Mouse (Mus musculus) adipocyte (in vitro differentiated cells): ENCODE data around the gene Gatb.

Source experiments
- DNase-seq: peaks from one replicate; pipeline ENCODE4 v3.0.0-alpha.2; 2016; ENCODE audit warnings: low spot score

The Gatb gene

DNA sequence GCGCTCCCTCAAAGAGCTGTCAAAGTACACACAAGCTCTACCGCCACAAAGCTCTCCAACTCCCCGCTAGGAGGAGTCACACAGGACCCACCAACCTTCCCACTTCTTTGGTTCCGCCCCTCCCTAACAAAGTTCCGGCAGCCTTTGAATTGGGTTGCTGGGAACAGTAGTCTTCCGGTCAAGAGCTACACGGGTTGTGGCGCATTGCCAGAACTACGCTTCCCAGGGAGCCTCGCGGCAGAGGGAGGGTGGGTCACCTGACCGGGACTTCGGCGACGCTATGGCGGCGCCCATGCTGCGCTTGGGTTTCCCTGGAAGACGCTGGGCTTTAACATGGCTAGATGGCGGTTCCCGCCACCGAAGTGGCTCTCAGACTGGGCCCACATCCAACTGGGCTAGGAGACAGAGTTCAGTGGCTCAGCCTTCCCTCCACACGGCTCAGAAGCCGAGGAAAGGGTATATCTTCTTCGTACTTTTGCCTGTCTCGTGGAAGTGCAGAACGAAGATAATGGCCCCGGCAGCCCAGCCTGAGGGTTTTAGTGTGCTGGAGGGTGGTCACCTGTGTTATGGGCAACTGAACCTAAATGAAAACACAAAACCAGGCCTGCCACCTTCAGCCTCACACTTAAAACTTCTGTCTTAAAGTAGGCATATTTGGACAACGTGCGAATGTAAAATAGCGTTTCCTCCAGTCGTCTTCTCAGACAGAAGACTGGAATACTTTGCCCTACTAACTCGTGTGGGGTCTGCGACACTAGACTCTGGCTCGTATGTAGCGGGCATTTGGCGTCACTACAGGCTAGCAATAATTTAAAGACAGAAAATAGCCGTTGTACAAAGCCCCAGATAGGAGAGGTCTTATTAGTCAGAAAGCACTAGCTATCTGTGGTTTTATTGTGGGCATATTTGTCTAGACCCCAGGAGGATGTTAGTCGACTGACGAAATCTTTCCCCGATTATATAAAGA is at the start of gene Gatb:
TSS of gene Gatb (plus strand) at position 256 of the 967 bp plus-strand sequence.
- peak; percentile 100 for DNase-seq

DNA sequence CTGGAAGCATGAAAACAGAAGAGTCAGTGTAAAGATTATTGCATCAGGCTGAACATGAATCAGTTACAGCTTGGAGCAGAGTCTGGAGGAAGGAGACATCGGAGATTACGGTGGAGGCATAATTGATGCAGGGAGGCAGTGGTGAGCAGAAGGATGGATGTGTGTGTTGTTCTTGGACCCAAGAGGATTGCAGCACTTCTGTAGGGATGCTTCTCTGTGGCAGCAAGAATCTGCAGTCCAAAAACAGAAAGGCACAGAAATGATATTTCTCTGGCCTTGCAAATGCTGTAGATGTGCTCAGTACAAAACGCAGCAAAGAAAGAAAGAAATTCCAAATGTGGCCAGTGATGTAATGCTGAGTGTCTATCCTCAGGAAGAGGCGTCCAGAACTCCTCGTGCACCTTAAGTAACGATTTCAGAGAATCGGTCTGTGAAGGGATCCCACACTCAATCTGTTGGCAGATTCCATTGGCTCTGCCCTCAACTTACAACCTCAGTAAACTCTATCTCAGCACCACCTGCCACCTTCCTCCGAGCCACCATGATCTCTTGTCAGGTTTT is 43.2 kb upstream of the Gatb start:
- DNase-seq = no peak

DNA sequence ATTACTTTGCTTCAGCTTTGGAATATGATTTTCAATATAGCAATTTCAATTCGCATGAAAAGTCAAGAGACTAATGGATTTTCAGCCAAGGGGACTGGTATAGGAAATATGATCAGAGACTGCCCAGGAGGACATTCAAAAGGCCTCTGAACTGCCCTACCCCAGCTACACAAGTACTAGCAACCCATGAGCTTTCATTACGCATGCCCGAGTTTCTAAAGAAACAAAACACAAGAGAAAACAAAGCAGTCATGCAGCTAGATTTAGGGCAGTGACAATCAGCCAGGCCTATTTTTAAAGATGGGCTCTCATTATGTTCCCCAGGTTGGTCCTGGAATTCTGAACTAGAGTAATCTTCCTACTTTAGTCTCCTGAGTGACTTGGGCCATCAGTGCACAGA is 41.5 kb upstream of the Gatb start:
- no peak for DNase-seq

DNA sequence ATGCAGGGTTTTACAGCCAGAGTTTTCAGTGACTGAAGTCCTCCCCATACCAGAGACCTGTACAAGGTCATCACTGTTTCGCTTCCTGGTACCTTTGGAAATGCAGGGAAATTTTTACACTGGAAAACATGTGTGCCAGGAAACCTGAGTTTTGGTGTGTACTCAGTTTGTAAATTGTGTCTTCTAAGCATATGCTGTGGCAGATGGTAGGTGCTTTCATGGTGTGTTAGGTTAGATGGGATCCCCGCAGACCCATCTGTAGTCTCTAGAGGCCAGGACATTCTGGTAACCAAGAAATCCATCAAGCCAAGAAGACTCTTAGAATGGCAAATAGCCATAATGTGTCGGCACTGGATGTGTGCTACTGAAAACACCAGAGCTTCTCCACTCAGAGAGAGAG is 38.9 kb upstream of the Gatb start:
- no peak for DNase-seq

DNA sequence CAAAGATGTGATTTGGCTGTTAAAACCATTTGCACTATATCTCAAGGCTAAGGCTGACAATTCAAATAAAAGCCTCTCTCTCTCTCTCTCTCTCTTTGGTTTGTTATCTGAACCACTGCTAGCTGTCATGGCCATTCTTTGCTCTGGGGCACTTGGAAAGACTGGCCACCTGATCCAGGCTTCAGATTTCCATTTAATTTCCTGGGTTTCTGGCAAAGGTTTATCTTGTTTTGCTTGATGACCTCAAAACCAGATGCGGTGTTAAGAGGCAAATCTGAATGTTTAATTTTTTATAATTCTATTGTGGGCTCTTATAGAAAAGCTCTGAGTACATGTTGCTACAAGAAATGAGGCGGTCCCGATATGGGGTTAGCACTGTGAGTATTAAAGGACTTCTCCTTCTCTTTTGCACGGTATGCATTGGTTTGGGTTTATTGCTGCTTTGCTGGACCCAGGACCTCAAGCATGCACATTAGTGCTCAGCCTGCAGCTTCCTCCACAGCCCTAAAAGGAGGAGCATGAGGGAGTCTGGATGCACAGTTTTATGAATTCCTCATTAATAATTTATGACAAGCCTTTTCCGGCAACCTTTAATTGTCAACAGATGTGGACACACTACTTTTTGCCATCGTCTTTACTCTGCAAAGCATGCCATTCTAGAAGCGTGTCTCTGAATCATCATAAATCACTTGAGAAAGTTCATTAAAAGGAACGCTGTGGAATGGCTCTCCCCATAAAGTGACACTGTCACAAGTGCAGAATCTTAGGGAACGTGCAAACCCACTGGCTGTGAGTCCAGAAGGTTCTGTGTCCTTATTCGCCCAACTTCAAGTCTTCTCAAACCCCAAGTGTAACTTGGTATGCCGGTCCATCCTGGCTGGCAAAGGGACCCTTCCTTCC is 38.0 kb upstream of the Gatb start:
- DNase-seq = peak; percentile 17

DNA sequence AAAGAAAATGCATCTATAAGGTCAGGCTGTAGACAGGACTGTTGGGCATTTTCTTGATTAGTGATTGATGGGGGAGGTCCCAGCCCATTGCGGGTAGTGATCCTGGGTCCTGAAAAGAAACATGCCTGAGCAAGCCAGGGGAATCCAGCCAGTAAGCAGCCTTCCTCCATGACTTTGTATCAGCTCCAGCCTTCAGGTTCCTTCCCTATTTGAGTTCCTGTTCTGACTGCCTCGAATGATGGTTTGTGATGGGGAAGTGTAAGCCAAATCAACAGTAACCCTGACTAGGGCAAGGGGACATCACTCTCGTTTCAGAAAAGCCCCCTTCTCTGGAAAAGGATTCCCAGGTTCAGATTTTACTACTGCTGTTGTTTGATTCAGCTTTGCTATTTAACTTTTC is 31.2 kb upstream of the Gatb start:
- DNase-seq = no peak

DNA sequence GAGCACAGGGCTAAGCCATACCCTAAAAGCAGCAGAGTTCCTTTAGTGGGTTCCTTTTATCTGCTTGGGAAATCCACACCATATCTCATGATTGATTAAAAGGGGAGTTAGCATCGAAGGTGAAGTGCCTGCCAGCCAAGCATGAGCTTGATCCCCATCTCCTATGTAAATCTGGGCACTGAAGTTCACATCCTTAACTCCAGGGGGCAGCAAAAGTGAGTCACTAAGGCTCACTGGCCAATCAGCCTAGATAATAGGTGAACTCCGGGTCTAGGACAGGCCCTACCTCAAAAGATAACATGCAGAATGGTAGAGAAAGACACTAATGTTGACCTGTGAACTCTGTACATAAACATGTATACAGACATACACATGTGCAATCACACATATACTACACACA is 30.3 kb upstream of the Gatb start:
- peak; percentile 38 for DNase-seq

DNA sequence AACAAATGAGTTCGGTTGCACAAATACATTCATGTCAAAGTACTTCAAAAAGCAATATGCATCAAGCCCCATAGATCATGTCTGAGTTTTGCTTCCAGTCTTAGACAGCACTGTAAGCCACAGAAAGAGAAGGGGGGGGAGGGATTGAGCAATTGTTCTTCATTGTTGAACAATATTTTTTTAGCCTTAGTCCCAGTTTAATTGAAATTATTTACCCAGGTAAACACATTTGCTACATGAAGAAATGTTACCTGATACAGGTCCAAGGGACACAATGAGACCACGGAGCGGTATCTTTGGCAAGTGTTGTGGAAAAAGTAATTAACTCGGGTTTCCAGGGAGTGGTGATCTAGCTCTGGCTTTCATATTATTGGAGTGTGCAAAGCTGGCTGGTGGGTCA is 23.6 kb upstream of the Gatb start:
- DNase-seq = peak; percentile 62

DNA sequence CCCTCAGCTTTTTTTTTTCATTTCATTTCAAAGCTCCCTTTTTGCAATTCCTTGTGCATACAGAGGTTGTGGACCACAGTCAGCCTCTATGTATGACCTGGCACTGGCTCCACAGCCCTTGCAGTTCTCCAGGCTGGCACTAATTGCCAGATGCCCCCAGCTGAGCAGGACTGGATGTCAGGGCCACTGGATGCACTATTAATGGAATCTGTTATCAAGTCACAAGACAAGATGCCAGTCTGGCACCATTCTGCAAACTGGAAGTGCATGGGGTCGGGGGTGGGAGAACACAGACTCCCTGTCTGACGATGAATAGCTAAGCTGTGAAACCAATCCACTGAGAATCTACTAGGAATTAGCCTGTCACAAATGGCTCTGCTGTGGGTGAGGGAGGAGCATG is 22.6 kb upstream of the Gatb start:
- no peak for DNase-seq

DNA sequence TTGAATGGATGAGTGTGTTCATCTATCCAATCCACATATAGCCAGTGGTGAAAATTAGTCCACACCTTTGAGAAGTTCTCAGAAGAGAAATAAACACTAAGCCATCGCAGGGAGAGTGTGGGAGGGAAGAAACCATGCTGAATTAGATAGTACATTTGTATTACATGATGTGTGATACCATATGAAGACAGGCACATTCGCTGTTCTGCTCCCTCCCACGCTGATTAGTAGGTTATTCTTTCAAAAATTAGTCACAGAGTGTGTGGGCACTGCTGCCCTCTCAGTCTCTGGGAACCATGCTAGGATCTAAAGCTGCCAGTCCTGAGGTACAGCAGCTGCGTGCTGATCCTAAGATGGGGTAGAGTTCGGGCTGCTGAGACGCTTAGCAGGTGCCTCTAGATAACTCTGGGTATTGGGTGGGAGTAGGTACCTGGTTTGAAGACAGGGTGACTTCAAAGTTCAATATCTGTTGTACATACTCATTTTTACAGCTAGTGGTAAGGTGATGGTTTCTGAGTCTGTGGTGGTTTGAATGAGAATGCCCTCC is 20.1 kb upstream of the Gatb start:
- DNase-seq = no peak

DNA sequence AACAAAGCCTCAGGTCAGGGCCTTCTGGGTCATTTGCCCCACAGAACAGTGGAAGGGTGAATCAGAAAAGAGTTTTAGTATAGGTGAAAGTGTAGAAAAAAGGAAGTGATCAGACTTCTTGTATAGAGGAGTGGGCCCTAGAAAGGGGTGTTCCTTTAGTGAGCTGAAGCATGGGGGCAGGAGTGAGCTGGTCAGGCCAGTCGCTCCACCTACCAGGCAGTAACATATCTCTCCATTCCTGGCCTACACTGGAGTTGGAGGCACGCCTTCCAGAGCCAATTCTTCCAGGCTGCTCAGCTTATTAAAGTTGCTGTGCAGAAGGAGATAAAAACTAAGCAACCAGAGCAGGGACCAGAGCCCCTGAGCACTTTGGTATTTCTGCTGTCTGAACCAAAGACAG is 9.3 kb upstream of the Gatb start:
- no peak for DNase-seq

DNA sequence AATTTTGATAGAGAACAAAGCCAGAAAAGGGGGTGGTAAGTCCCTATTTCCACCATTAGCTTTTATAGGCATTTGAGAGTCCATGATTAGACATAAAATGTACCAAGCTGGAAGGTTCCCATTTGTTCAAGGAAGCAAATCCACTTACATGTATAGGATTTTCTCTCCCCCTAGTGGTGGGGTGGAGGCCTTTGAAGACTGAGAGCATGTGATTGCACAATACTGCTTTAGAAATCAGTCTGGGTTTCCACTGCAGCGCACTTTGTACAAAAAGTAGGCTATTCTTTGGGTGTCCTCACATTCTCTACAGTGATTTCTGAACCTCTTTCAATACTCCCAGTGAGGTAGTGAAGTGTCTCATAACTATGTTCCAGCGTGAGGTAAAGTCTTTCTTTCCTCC is 2.6 kb upstream of the Gatb start:
- peak; percentile 95 for DNase-seq

DNA sequence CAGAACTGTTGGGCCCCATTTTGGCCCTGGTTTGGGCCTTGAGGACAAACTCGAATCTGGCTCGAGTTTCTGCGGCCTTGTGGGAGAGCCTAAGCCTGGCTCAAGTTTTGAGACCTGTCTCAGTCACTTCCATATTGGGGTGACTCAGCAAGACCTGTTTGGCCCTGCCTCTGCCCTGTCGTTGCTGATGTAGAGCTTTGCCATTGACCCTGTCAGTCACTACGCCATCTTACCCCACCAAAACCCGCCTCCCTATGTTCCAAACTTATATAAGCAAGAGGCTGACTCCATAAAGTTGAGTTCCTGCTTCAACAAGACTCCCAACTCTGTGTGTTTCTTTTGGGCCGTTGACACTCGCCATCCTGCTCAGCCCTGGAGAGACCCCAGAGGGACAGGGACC is 1.4 kb upstream of the Gatb start:
- peak; percentile 62 for DNase-seq

DNA sequence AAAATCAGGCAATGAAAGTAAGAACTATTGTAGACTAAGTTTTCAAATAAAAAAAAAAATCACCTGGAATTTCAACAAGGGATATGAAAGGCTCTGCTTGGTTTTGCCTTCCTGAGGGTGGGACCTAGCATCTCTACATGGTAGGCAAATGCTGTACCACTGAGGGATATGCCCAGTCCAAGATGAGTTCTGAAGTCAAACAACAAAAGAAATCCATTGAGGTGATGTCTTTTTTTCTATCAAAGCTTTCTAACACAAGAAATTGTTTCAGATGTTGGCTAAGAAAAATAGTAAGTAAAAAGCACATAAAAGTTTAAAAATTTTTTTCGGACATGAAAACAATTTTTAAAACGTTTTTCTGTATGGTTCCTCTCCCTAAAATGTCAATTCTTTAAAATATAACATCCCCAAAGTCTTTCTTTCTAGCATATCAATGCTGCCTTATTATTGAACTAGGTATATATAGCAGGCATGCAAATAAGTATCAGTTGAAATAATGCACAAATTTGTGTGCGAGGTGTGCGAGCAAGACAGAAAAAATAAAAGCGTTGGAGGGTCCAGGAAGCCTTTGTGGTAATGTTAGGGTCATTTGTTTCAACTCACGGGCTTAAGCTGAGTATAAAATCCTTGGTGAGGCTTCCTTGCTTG is 579 bp upstream of the Gatb start:
- DNase-seq = peak; percentile 22

DNA sequence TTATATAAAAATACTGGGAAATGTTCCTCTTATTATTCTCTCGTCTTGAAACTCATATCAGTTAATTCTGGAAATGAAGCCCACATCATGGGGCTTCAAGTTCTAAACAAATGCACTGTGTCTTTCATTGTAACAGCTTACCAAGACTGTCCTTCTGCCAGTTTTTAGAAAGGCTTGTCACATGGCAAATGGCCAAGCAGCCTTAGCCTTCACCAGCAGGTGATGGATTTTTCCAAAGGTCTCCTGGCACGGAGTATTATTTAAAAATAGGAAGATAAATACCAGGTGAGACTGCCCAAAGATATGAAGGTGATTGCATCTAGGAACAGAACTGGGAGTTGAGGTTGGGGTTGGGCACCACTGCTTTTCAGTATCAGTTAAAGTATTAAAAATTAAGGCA is 8.8 kb downstream of the Gatb start:
- no peak for DNase-seq

DNA sequence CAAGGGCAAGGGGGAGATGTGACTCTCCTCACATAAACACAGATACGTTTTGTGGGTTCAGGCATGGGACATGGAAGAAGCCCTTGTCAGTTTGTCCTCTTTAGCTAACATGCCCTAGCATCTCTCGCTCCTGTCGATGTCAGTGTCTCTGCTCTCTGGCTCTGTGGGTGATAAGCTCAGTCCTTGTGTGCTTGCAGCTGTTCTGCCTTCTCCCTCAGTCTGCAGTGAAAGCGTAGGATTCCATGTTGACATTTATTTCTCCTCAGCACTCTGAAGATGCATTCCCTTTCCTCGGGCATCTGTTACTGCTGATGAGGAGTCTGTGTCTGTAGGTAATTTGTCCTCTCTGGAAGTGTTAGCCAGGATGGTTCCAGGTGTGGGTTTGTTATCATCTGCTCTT is 9.3 kb downstream of the Gatb start:
- DNase-seq = no peak

DNA sequence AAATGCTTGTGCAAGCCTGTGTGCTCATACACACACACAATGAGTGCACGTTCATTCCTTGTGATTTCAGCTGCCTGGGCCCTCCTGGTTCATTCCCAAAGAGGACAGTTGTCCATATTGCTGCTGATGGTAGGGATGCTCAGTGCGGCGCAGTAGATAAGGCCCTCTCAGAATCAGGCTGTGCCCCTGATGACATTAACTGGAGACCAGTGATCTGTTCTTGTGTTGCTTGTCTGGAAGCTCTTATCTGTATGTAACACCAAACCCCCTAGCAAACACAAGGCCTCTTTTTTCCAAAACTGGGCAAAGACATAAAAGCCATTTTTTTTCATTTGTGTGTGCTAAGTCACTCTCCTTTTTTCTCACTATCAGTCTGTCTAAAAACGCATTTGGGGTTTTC is 11.0 kb downstream of the Gatb start:
- DNase-seq = no peak

DNA sequence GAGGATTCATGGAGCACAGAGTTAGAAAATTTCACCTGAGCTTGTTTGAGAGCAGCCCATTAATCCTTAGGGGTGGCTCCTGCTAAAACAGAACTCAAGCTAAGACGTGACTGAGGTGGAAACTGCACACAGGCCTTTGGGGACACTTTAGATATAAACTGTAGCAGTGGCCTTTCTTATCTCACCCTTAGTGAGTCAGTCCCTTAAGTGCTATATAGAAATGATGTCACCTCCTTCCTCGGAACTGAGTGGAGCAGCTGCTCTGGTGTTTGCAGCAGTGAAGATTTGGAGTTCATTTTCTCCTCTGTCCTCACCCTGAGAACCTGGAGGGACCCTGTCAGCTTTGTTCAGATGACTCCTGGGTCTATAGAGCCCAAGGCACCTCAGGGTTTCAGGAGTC is 14.8 kb downstream of the Gatb start:
- no peak for DNase-seq

DNA sequence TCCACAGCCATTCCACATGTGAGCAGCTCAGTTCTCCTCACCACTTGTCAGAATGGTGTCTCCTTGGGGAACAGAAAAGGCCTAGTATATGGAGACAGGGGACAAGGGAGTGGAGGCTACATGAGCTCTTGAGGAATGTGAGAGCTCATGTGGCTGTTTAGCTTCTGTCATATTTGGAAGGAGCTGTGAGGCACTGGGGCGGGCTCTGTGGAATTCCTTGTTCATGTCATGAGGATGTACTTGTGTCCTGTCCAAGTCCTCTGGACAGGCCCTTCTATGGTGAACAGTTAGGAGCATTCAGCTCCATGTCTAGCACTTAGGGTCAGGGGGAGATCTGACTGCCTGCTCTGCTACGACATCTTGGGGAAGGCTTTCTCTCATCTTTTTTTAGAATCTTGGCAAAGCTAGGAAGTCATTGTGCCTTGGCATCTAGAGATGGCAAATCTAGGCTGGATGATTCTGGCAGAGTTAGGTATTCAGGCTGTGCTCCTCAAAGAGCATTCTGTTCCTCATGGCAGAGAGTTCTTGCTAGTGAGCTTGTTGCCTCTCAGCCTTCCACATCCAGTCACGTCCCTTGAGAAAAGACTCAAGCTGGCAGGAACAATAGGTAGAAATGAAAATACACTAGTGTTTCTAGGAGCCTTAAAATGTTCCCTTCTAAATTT is 16.3 kb downstream of the Gatb start:
- peak; percentile 37 for DNase-seq

DNA sequence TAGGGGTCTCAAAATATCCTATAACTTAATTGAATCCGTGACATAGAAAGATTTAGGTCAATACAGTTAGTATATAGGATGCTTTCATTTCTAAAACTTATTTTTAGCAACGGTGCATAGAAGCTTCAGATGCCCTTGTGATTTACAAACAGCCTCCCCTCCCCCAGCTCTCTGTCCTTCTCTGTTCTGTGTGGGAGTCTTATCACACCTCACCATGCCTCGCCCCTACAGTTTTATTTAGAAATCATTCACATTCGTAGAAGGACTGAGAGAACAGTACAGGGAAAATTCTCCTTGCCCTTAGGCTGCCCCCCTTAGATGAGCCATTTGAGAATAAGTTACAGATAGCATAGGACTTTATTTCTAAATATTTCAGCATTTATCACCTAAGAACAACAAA is 18.1 kb downstream of the Gatb start:
- DNase-seq = no peak

DNA sequence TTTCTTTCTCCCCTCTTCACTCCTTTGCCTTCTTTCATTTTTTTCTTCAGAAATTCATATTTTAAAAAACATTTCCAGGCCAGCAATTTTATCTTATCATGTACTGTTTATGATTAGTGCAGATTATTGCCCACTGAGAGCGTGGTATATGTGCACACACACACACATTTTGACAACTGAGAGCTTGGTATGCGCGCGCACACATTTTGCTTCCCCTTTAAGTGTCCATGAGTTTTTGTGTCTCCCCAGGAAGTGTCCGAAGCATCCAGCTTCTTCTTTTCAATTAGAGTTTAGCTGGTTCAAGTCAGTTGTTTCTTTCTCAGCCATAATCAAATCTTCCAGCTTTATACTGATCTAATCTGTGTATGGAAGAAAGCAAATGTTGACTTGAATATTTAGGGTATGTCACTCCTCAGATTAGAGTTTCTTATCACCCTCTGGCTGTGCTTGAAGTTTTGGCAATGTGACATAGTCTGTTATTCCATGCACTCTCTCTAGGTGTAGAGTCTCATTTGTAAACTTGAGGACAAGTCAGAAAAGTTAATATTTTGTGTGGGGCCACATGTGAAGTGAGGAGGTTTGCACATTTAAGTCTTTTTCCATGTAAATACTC is 18.8 kb downstream of the Gatb start:
- DNase-seq = no peak
